Mouse (Mus musculus): ENCODE data around the gene Tbcb. TPM values are rescaled to one million over a fixed set of nuclear protein-coding genes. Genes with fewer than 3 reads are reported as not detected.
"Not testable (repeated sequence)": the region's sequence is repeated elsewhere in the genome, so short reads cannot be mapped to it uniquely, and the experiment has no call there.

Tbcb gene
- total RNA-seq, 1 experiment from 2014 or later, result 75.4 TPM

DNA sequence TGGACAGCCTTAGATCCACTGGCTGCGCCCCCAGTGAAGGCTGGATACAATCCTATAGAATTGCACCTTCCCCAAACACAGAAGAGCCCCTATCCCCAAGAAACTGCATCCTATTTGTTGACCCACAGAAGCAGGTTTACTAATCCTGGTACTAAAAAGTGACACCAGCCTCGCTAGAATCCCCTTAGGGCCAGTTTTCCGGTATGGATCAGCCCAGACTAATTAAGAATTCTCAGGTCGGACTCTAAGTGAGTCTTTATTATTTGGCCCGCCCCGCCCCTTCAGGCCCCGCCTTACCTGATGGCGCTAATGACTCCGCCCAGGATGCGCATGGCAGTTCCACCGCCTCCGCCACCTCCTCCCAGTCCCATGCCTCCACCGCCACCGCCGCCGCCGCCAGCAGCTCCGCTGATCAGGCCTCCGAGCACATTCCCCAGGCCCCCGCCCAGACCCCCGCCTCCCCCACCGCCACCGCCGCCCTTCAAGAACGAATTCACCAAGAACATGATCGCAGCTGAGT is 38.4 kb downstream of the Tbcb start:
- DNase-seq, result peak; percentile 88

DNA sequence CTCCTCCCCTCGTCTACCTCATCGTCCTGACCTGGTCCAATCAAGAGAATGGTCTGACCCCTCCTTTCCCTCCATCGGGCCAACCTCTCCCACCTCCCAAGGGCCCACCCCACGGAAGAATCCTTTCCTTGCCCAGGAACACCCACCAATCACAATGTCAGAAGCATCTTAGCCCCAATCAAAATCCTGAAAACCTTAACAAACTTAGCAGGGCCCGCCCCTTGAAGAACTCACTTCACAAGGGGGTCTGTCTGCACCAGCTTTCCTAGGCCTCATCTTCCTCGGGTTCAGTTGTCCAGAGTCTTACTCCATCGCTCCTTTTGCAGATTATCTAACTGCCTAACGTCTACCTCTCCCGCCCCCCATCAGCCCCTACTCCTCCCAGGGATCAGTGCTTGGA is 39.1 kb downstream of the Tbcb start:
- no peak for DNase-seq

DNA sequence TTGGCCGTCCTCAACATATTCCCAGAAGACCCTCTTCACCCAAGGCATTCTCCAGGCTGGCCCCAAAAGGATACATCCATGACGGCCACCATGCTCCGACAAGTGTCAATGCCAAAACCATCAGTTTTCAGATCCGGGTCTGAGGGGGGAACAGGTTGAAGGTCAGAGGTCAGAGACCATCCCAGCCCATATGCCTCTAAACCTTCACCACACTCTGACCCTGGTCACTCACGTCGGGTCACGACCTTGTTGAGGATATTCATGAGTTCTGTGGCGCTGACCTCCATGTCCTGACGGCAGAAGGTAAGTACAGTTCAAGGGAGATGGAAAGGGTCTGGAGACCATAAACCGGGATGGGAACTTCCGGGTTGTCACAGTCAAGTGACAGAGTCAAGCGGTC is 40.0 kb downstream of the Tbcb start:
- DNase-seq, result no peak

DNA sequence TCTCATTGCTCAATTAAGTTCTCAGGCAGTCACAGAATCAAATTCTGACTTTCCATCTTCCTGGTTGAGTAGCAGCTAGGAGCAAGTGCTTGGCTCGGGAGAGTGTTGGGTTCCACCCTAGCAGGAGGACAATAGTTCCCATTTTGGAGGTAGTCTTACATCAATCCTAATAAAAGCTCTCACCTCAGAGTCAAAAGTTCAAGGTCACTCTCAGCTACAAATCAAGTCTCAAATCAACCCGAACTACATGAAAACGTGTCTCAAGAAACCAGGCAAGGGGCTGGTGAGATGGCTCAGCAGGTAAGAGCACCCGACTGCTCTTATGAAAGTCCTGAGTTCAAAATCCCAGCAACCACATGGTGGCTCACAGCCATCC is 43.0 kb downstream of the Tbcb start:
- no peak for DNase-seq

DNA sequence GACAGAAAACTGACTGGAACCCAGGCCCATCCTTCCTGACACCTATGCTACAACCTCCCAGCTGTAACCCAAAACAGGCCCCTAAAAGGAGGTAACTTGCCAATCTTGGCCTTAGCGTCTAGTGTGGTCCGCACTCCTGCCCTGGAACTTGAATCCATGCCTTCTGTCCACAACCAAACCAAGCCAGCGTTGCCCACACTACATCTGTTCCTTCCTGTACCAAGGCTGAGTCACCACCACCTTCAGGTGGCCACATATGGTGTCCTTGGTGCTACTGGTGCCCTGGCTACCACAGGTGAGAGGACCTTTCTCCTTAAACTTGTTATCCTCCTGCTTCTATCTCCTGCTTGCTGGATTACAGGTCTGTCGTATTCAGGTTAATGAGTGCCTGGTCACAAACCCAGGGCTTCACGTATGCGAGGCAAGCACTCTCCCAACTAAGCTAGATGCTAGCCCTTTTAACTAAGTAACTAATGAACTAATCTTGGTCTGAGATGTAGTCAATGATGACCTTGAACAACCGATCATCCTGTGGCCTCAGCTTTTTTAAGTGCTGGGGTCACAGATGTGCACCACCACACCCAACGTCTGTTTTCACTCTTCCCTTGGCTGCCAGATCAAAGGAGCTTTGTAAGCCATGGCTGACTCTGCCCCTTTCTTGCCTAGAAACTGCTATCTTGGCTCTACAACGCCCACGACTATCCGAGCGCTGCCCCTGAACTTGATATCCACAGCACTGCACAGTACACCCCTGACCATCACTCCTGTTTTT is 43.5 kb downstream of the Tbcb start:
- DNase-seq, result no peak

DNA sequence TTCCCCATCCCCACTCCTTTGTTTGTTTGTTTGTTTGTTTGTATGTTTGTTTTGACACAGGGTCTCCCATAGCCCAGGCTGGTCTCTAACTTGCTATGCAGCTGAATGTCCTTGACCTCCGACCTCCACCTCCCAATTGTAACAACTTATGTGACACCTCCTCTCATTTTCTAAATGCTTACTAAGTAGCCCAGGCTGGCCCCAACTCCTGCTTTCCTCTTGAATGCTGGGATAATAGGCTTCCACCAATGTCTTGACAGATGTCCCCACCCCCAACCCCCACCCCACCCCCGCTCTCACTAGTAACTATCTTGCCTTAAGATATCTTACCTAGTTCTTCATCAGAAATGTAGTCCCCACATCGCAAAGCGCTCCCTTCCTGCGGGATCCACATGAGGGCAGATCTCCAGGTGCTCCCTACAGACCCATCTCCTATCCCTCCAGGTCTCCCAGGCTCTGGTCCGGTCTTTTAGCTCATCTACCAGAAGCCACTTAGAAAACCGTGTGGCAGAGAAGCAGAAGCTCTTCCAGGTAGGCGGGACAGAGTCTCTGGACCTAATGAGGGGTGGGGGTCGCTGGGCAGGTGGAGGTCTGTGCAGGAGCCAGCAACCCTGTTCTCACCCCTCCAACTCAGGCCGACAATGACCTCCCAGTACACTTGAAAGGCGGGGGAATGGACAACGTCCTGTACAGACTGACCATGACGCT is 47.3 kb downstream of the Tbcb start:
- DNase-seq, result peak; percentile 26

DNA sequence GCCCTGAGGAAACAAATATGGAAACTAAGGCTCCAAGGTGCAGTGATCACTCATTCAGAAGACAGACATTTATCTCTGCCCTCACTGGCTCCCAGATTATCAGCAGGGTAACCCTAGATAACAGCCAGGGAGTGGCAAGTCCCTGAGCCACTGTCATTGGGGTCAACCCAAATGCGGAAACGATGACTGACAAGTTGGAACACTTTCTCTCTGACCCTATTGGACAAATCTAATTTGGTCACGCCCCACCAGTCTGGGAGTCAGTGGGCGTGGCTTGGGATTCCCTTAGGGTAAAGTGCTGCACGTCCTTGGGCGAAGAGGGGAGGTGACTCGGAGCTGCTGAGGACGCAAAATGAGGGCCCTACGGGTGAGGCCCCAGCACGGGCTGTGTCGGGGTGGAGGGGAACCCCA is 48.2 kb downstream of the Tbcb start, which contains the start of gene Cox7a1:
Cox7a1 (plus strand) TSS at position 266 of the 411 bp plus-strand sequence.
- DNase-seq, result peak; percentile 94

DNA sequence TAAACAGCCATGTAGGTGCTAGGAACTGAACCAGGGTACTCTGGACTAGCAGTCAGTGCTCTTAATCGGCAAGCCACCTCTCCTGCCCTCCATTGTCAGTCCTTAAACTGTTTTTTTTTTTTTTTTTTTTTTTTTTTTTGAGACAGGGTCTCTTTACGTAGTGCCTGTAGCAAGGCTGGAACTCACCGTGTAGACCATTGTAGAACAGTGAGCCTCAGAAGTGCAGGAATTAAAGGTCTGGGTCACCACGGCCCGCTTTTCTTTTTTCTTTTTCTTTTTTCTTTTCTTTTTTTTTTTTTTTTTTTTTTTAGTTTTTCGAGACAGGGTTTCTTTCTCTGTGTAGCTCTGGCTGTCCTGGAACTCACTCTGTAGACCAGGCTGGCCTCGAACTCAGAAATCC is 48.9 kb downstream of the Tbcb start:
- not testable (repeated sequence) for DNase-seq

DNA sequence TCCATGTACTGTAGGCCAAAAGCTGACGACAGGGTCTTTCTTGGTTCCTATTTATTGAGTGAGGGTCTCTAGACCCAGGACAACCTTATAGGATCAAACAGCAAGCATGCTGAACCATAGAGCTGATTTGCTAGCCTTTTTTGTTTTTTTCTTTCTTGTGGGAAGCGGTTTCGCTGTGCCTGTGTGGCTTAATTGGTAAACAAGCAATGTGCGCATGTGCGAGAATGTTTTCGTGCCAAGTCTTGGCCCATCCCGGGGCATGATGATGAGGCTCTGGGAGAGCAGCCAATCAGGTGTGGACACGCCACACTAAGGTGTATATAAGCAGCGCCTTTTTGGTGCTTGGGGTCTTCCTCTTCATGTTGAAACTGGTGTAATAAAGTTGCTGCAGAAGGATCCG is 50.1 kb downstream of the Tbcb start:
- not testable (repeated sequence) for DNase-seq

DNA sequence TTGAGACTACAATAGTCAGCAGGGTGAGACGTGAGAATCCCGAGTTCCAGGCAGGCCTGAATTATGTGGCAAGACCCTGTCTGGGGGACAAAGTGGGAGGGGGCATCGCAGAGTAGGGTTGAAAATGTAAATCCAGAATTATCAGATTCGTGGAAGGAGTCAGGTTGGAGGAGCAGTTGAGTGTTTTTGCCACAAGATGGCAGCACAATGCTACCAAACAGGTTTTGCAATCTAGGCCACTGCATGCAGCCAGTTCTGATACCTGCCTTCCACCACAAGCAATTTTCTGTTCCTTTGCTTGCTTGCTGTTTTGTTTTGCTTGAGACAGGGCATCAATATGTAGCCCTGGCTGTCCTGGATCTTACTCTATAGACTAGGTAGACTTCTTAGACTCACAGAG is 50.8 kb downstream of the Tbcb start:
- DNase-seq, result peak; percentile 83

DNA sequence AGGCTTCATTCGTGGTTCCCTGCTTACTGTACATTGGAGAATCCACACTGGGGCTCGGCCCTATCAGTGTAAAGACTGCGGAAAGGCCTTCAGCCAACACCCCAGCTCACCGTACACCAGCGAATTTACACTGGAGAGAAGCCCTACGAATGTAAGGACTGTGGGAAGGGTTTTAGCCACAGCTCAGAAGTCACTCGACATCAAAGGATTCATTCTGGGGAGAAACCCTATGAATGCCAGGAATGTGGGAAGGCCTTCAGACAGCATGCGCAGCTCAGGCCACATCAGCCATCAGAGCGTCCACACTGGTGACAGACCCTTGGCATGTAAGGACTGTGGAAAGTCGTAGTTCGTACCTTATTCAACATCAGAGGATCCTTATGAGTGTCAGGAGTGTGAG is 53.8 kb downstream of the Tbcb start:
- DNase-seq, result no peak

DNA sequence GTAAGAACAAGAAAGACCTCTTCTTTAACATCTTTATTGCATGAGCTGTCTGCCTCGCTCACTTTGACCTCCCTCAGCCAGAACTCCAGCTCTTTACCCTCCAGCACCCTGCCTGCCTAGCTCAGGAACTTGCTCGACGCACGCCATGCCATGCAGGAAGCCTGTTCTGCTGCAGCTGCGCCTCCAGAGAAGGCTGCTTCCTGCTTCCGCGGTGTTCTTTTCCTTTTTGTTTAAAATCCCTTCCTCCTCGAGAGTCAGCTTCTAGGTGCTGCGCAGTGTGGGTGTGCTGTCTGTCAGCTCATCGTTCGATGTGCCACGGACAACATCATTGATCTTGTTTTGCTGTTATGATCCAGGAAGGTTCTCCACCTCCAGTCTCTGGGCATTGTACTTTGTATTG is 55.6 kb downstream of the Tbcb start:
- no peak for DNase-seq

Other genes starting within 250 kb of the Tbcb start
- gene Zfp568, start 248.3 kb downstream of the Tbcb start, total RNA-seq (2021), result 15.2 and 16.4 TPM in 2 replicates
- gene Zfp14, start 180.9 kb downstream of the Tbcb start, total RNA-seq (2021), result 2.0 and 3.7 TPM in 2 replicates
- gene Zfp82, start 159.4 kb downstream of the Tbcb start, total RNA-seq (2021), result 2.7 TPM in 1 of 2 replicates, not detected in the other
- gene Gm26920, start 141.9 kb downstream of the Tbcb start, total RNA-seq (2021), result 0.45 and 1.4 TPM in 2 replicates
- gene Zfp566, start 141.7 kb downstream of the Tbcb start, total RNA-seq (2021), result 1.6 and 2.5 TPM in 2 replicates
- 36.9 and 45.6 TPM in 2 replicates for gene Zfp260, start 137.5 kb downstream of the Tbcb start, total RNA-seq (2021)
- 3.9 and 5.7 TPM in 2 replicates for gene Zfp382, start 110.3 kb downstream of the Tbcb start, total RNA-seq (2021)
- 57.8 and 63.1 TPM in 2 replicates for gene Zfp146, start 62.5 kb downstream of the Tbcb start, total RNA-seq (2021)
- gene Cox7a1, start 48.1 kb downstream of the Tbcb start, total RNA-seq (2021), result 1,359 and 1,375 TPM in 2 replicates
- gene Capns1, start 33.5 kb downstream of the Tbcb start, total RNA-seq (2021), result 526 and 534 TPM in 2 replicates
- 95.5 and 99.4 TPM in 2 replicates for gene Polr2i, start 324 bp downstream of the Tbcb start, total RNA-seq (2021)
- gene Ovol3, start 3.5 kb upstream of the Tbcb start, total RNA-seq (2021), result not detected in 2 replicates
- 0.33 and 0.38 TPM in 2 replicates for gene Thap8, start 47.8 kb upstream of the Tbcb start, total RNA-seq (2021)
- gene Wdr62, start 48.1 kb upstream of the Tbcb start, total RNA-seq (2021), result 12.3 and 15.0 TPM in 2 replicates
- gene Clip3, start 59.5 kb upstream of the Tbcb start, total RNA-seq (2021), result 26.9 and 44.7 TPM in 2 replicates
- gene Alkbh6, start 76.4 kb upstream of the Tbcb start, total RNA-seq (2021), result 51.4 and 56.3 TPM in 2 replicates
- 23.5 and 30.2 TPM in 2 replicates for gene Syne4, start 82.5 kb upstream of the Tbcb start, total RNA-seq (2021)
- gene E130208F15Rik, start 89.5 kb upstream of the Tbcb start, total RNA-seq (2021), result 2.2 and 3.6 TPM in 2 replicates
- 15.0 and 19.6 TPM in 2 replicates for gene Sdhaf1, start 91.6 kb upstream of the Tbcb start, total RNA-seq (2021)
- gene Lrfn3, start 130.5 kb upstream of the Tbcb start, total RNA-seq (2021), result 15.6 and 16.2 TPM in 2 replicates
- 19.9 and 30.9 TPM in 2 replicates for gene Tyrobp, start 181.5 kb upstream of the Tbcb start, total RNA-seq (2021)
- 7.1 TPM in 1 of 2 replicates, not detected in the other for gene Hcst, start 187.6 kb upstream of the Tbcb start, total RNA-seq (2021)
- gene Nfkbid, start 189.5 kb upstream of the Tbcb start, total RNA-seq (2021), result 2.8 and 3.9 TPM in 2 replicates
- 21.3 and 28.3 TPM in 2 replicates for gene Aplp1, start 213.3 kb upstream of the Tbcb start, total RNA-seq (2021)
- not detected in 2 replicates for gene Kirrel2, start 225.4 kb upstream of the Tbcb start, total RNA-seq (2021)
- gene Nphs1, start 226.0 kb upstream of the Tbcb start, total RNA-seq (2021), result 0.11 TPM in 1 of 2 replicates, not detected in the other

Data from adrenal gland, postnatal 14 days (tissue).